Mouse (Mus musculus) adrenal gland, postnatal 25 days (tissue): ENCODE measurements around the gene Hoxa13. TPM values are rescaled to one million over a fixed set of nuclear protein-coding genes. Genes with fewer than 3 reads are reported as not detected.

Experiments
- DNase-seq: peaks from one replicate; pipeline ENCODE4 v3.0.0; 2021; ENCODE audit warnings: mixed read lengths
- total RNA-seq: library from RNA; stranded (reverse); gene quantifications from 2 replicates; pipeline ENCODE4 v1.2.3, GENCODE M21; 2021

Hoxa13 gene
- total RNA-seq, 1 experiment from 2014 or later: not detected

GRCm38 (mm10) chr6:52222729-52223128, 38.0 kb downstream of the Hoxa13 start:
- no peak for DNase-seq

- no peak for DNase-seq
Measured at GRCm38 (mm10) chr6:52221993-52222685, 38.5 kb downstream of the Hoxa13 start.

GRCm38 (mm10) chr6:52221337-52221992, 39.2 kb downstream of the Hoxa13 start, which contains the start of gene Hoxa7:
Gene Hoxa7 (minus strand): TSS chr6:52221854.
- DNase-seq: peak; percentile 87

- DNase-seq: no peak
Measured at GRCm38 (mm10) chr6:52220865-52221310, 39.8 kb downstream of the Hoxa13 start.

GRCm38 (mm10) chr6:52220003-52220864, 40.4 kb downstream of the Hoxa13 start:
- DNase-seq: no peak

- no peak for DNase-seq
Measured at GRCm38 (mm10) chr6:52219234-52219942, 41.3 kb downstream of the Hoxa13 start.

GRCm38 (mm10) chr6:52218643-52219215, 42.0 kb downstream of the Hoxa13 start:
- DNase-seq: no peak

GRCm38 (mm10) chr6:52217895-52218642, 42.6 kb downstream of the Hoxa13 start:
- no peak for DNase-seq

- DNase-seq: peak; percentile 87
Measured at GRCm38 (mm10) chr6:52217459-52217768, 43.3 kb downstream of the Hoxa13 start.

- DNase-seq: peak; percentile 48
Measured at GRCm38 (mm10) chr6:52216691-52217458, 43.8 kb downstream of the Hoxa13 start.

- DNase-seq: peak; percentile 32
Measured at GRCm38 (mm10) chr6:52215771-52216535, 44.7 kb downstream of the Hoxa13 start.

- no peak for DNase-seq
Measured at GRCm38 (mm10) chr6:52215070-52215469, 45.6 kb downstream of the Hoxa13 start.

GRCm38 (mm10) chr6:52214271-52214670, 46.4 kb downstream of the Hoxa13 start:
- DNase-seq: no peak

- DNase-seq: peak; percentile 73
Measured at GRCm38 (mm10) chr6:52213119-52213986, 47.3 kb downstream of the Hoxa13 start, which contains the start of the genes Hoxa3 and Gm28308. Gene Hoxa3 (minus strand): TSS chr6:52213336. Gene Gm28308 (minus strand): TSS chr6:52213339.

- DNase-seq: peak; percentile 59
Measured at GRCm38 (mm10) chr6:52212556-52213118, 48.0 kb downstream of the Hoxa13 start.

- DNase-seq: peak; percentile 27
Measured at GRCm38 (mm10) chr6:52211961-52212360, 48.7 kb downstream of the Hoxa13 start.

- DNase-seq: peak; percentile 85
Measured at GRCm38 (mm10) chr6:52211170-52211935, 49.3 kb downstream of the Hoxa13 start.
